Mouse (Mus musculus): ENCODE measurements around the gene Olfr1356. TPM values are rescaled to one million over a fixed set of nuclear protein-coding genes. Genes with fewer than 3 reads are reported as not detected.
"Not testable (repeated sequence)": the region's sequence is repeated elsewhere in the genome, so short reads cannot be mapped to it uniquely, and the experiment has no call there.

The Olfr1356 gene
- polyA plus RNA-seq (2014; fragmentation: Nextera tagmentation; extraction: Ambion mirVana) = not detected in 2 replicates

GRCm38 (mm10) chr10:78852066-78852465 is at the start of gene Olfr1356:
Gene Olfr1356, minus strand, starts transcription at chr10:78852166.
- Histone ChIP-seq H3K4me2 (no peak within 1 kb of the TSS), H3K9me3 (ENCODE audit: control insufficient read depth, low read length) (no peaks in the 10 kb centered on the region), H3K4me1 (ENCODE audit: control insufficient read depth, insufficient read depth, low read length) (no peaks in the 10 kb centered on the region), H3K27ac (ENCODE audit: low read depth, low read length) (no peak within 1 kb of the TSS), H3K27me3 (ENCODE audit: control insufficient read depth, insufficient read depth, low read length) (no peaks in the 10 kb centered on the region), H3K9ac (ENCODE audit: low read length) (no peak within 1 kb of the TSS), H3K4me3 (ENCODE audit: low read depth, low read length) (no peak within 1 kb of the TSS), H3K36me3 (ENCODE audit: control insufficient read depth, insufficient read depth, low read length) (no peaks in the 10 kb centered on the region)
- 83% methylated on average over 2 of the region's 2 CpGs for WGBS
- no peak for DNase-seq (ENCODE audit: low spot score, missing footprints)
- ATAC-seq (ENCODE audit: low FRiP score) = no peak

- Histone ChIP-seq H3K9me3 (ENCODE audit: control insufficient read depth, low read length) (no peaks in the 10 kb centered on the region), H3K9ac (ENCODE audit: low read length) (no peak within 1 kb of the TSS), H3K27me3 (ENCODE audit: control insufficient read depth, insufficient read depth, low read length) (no peaks in the 10 kb centered on the region), H3K27ac (ENCODE audit: low read depth, low read length) (no peak within 1 kb of the TSS), H3K4me1 (ENCODE audit: control insufficient read depth, insufficient read depth, low read length) (no peaks in the 10 kb centered on the region), H3K4me3 (ENCODE audit: low read depth, low read length) (no peak within 1 kb of the TSS), H3K4me2 (no peak within 1 kb of the TSS), H3K36me3 (ENCODE audit: control insufficient read depth, insufficient read depth, low read length) (no peaks in the 10 kb centered on the region)
- DNase-seq (ENCODE audit: low spot score, missing footprints) (no peak), ATAC-seq (ENCODE audit: low FRiP score) (no peak)
- 75% methylated on average over 2 of the region's 2 CpGs for WGBS
Measured at GRCm38 (mm10) chr10:78875240-78875639, 23.3 kb upstream of the Olfr1356 start, which contains the start of gene Olfr1355. Gene Olfr1355, plus strand, starts transcription at chr10:78875540.

GRCm38 (mm10) chr10:78840456-78840855 is 11.5 kb downstream of the Olfr1356 start:
- DNase-seq (ENCODE audit: low spot score, missing footprints); H3K4me3 ChIP-seq (ENCODE audit: low read depth, low read length); H3K9ac ChIP-seq (ENCODE audit: low read length); H3K27me3 ChIP-seq (ENCODE audit: control insufficient read depth, insufficient read depth, low read length); ATAC-seq (ENCODE audit: low FRiP score); H3K4me1 ChIP-seq (ENCODE audit: control insufficient read depth, insufficient read depth, low read length); H3K27ac ChIP-seq (ENCODE audit: low read depth, low read length); H3K36me3 ChIP-seq (ENCODE audit: control insufficient read depth, insufficient read depth, low read length); H3K4me2 ChIP-seq; H3K9me3 ChIP-seq (ENCODE audit: control insufficient read depth, low read length): not testable (repeated sequence)
- 92% methylated on average over 12 of the region's 12 CpGs for WGBS

GRCm38 (mm10) chr10:78812358-78813060 is 39.5 kb downstream of the Olfr1356 start:
- Histone ChIP-seq H3K27ac (ENCODE audit: low read depth, low read length) (no peak overlapping the region), H3K9ac (ENCODE audit: low read length) (no peak overlapping the region), H3K4me2 (no peak overlapping the region), H3K9me3 (ENCODE audit: control insufficient read depth, low read length) (no peaks in the 10 kb centered on the region; the same call in 1 of the 2 replicates), H3K27me3 (ENCODE audit: control insufficient read depth, insufficient read depth, low read length) (no peaks in the 10 kb centered on the region), H3K36me3 (ENCODE audit: control insufficient read depth, insufficient read depth, low read length) (no peaks in the 10 kb centered on the region), H3K4me3 (ENCODE audit: low read depth, low read length) (no peak overlapping the region), H3K4me1 (ENCODE audit: control insufficient read depth, insufficient read depth, low read length) (no peaks in the 10 kb centered on the region)
- ATAC-seq (ENCODE audit: low FRiP score) (peak; percentile 78), DNase-seq (ENCODE audit: low spot score, missing footprints) (no peak)
- WGBS = 65% methylated on average over 6 of the region's 6 CpGs

- ATAC-seq (ENCODE audit: low FRiP score) = no peak
- H3K9me3 ChIP-seq (ENCODE audit: control insufficient read depth, low read length) = no peaks in the 10 kb centered on the region
- H3K9ac ChIP-seq (ENCODE audit: low read length) = no peak overlapping the region
- no peak for DNase-seq (ENCODE audit: low spot score, missing footprints)
- 83% methylated on average over 2 of the region's 2 CpGs for WGBS
- H3K36me3 ChIP-seq (ENCODE audit: control insufficient read depth, insufficient read depth, low read length) = no peaks in the 10 kb centered on the region
- H3K27me3 ChIP-seq (ENCODE audit: control insufficient read depth, insufficient read depth, low read length) = no peaks in the 10 kb centered on the region
- H3K4me1 ChIP-seq (ENCODE audit: control insufficient read depth, insufficient read depth, low read length) = no peaks in the 10 kb centered on the region
- no peak overlapping the region for H3K27ac ChIP-seq (ENCODE audit: low read depth, low read length)
- no peak overlapping the region for H3K4me2 ChIP-seq
- H3K4me3 ChIP-seq (ENCODE audit: low read depth, low read length) = no peak overlapping the region
Measured at GRCm38 (mm10) chr10:78801449-78801848, 50.5 kb downstream of the Olfr1356 start.

Other genes with a start within 250 kb of the Olfr1356 start
- not detected in 2 replicates for gene Olfr1357, start 234.1 kb downstream of the Olfr1356 start, polyA plus RNA-seq (2014; fragmentation: Nextera tagmentation; extraction: Ambion mirVana)
- not detected in 2 replicates for gene Casp14, start 133.9 kb downstream of the Olfr1356 start, polyA plus RNA-seq (2014; fragmentation: Nextera tagmentation; extraction: Ambion mirVana)
- 0.10 and 0.21 TPM in 2 replicates for gene Ccdc105, start 99.1 kb downstream of the Olfr1356 start, polyA plus RNA-seq (2014; fragmentation: Nextera tagmentation; extraction: Ambion mirVana)
- 1.1 TPM in 2 replicates for gene Slc1a6, start 71.7 kb downstream of the Olfr1356 start, polyA plus RNA-seq (2014; fragmentation: Nextera tagmentation; extraction: Ambion mirVana)
- gene Olfr1355, start 23.4 kb upstream of the Olfr1356 start, polyA plus RNA-seq (2014; fragmentation: Nextera tagmentation; extraction: Ambion mirVana) = not detected in 2 replicates
- not detected in 2 replicates for gene Olfr1354, start 61.0 kb upstream of the Olfr1356 start, polyA plus RNA-seq (2014; fragmentation: Nextera tagmentation; extraction: Ambion mirVana)
- gene Olfr8, start 98.5 kb upstream of the Olfr1356 start, polyA plus RNA-seq (2014; fragmentation: Nextera tagmentation; extraction: Ambion mirVana) = not detected in 2 replicates
- not detected in 2 replicates for gene Olfr1353, start 111.1 kb upstream of the Olfr1356 start, polyA plus RNA-seq (2014; fragmentation: Nextera tagmentation; extraction: Ambion mirVana)
- gene Olfr1352, start 128.9 kb upstream of the Olfr1356 start, polyA plus RNA-seq (2014; fragmentation: Nextera tagmentation; extraction: Ambion mirVana) = not detected in 2 replicates
- gene Olfr1351, start 160.3 kb upstream of the Olfr1356 start, polyA plus RNA-seq (2014; fragmentation: Nextera tagmentation; extraction: Ambion mirVana) = not detected in 2 replicates
- not detected in 2 replicates for gene Olfr57, start 176.6 kb upstream of the Olfr1356 start, polyA plus RNA-seq (2014; fragmentation: Nextera tagmentation; extraction: Ambion mirVana)
- gene 2610008E11Rik, start 245.4 kb upstream of the Olfr1356 start, polyA plus RNA-seq (2014; fragmentation: Nextera tagmentation; extraction: Ambion mirVana) = 45.8 and 51.6 TPM in 2 replicates

Measured in midbrain, embryonic 11.5 days (tissue).